In genomic region chr1:177089515-177089914, GRCm38 (mm10) we compare ENCODE assay signal across 21 mouse cellular contexts.
DNase-seq lines count a peak whose midpoint lies in the region; ATAC-seq lines count a peak whose summit lies in the region.
"Had no signal": no experiment of that assay in that cellular context is flagged by ENCODE, and none has a peak within 500 bp of the region (broad histone marks: within the 10 kb centered on the region; RNA-seq: fewer than 3 reads in every experiment).

No protein-coding gene starts in this region.

- WGBS in midbrain, embryonic 16.5 days, result 39% methylated on average over 3 of the region's 3 CpGs
- 53% methylated on average over 3 of the region's 3 CpGs for WGBS in midbrain, embryonic 14.5 days

- H3K4me1 ChIP-seq in midbrain, embryonic 16.5 days (ENCODE audit: control insufficient read depth, insufficient read depth, low read length), result no peaks in the 10 kb centered on the region
- no peaks in the 10 kb centered on the region for H3K4me1 ChIP-seq in midbrain, embryonic 14.5 days (ENCODE audit: control insufficient read depth, insufficient read depth, low read length)
- H3K4me1 ChIP-seq: embryonic facial prominence, embryonic 13.5 days; heart, embryonic 15.5 days; midbrain, embryonic 12.5 days; neural tube, embryonic 15.5 days had no signal

- H3K36me3 ChIP-seq in midbrain, embryonic 16.5 days (ENCODE audit: control insufficient read depth, insufficient read depth, low read length), result no peaks in the 10 kb centered on the region
- no peaks in the 10 kb centered on the region for H3K36me3 ChIP-seq in midbrain, embryonic 14.5 days (ENCODE audit: control insufficient read depth, insufficient read depth, low read length)
- H3K36me3 ChIP-seq: embryonic facial prominence, embryonic 13.5 days; heart, embryonic 15.5 days; midbrain, embryonic 12.5 days; neural tube, embryonic 15.5 days had no signal

- no peak overlapping the region for H3K9ac ChIP-seq in midbrain, embryonic 16.5 days (ENCODE audit: low read depth, low read length)
- no peak overlapping the region for H3K9ac ChIP-seq in midbrain, embryonic 14.5 days (replicated peaks; ENCODE audit: low read length)
- H3K9ac ChIP-seq: embryonic facial prominence, embryonic 13.5 days; heart, embryonic 15.5 days; midbrain, embryonic 12.5 days; neural tube, embryonic 15.5 days had no signal

- H3K27me3 ChIP-seq in midbrain, embryonic 16.5 days (ENCODE audit: control insufficient read depth, insufficient read depth, low read depth, low read length), result no peaks in the 10 kb centered on the region
- H3K27me3 ChIP-seq in midbrain, embryonic 14.5 days (ENCODE audit: control insufficient read depth, insufficient read depth, low read length), result no peaks in the 10 kb centered on the region
- H3K27me3 ChIP-seq: embryonic facial prominence, embryonic 13.5 days; heart, embryonic 15.5 days; midbrain, embryonic 12.5 days; neural tube, embryonic 15.5 days had no signal

- no peaks in the 10 kb centered on the region for H3K9me3 ChIP-seq in midbrain, embryonic 16.5 days (replicated peaks; ENCODE audit: control insufficient read depth, low read length, poor library complexity, severe bottlenecking)
- 0 out of 2 replicates have a peak, but pooled peaks cover under 1% of the 10 kb centered on the region for H3K9me3 ChIP-seq in midbrain, embryonic 14.5 days (ENCODE audit: control insufficient read depth, low read length)
- H3K9me3 ChIP-seq: embryonic facial prominence, embryonic 13.5 days; heart, embryonic 15.5 days; neural tube, embryonic 15.5 days had no signal

- H3K27ac ChIP-seq in midbrain, embryonic 16.5 days (ENCODE audit: low read length), result no peak overlapping the region
- no peak overlapping the region for H3K27ac ChIP-seq in midbrain, embryonic 14.5 days (replicated peaks; ENCODE audit: low read depth, low read length)
- H3K27ac ChIP-seq: embryonic facial prominence, embryonic 13.5 days; heart, adult 2 months; heart, embryonic 15.5 days; hindbrain, embryonic 10.5 days; midbrain, embryonic 12.5 days; neural tube, embryonic 15.5 days had no signal

- ATAC-seq in midbrain, embryonic 16.5 days, result peak; percentile 54; the same call in 1 of the 2 replicates
- ATAC-seq in midbrain, embryonic 14.5 days (ENCODE audit: low FRiP score, low TSS enrichment), result no peak
- peak; percentile 71 to 75 for ATAC-seq in hematopoietic stem cell, adult 5-6 weeks (replicated peaks in 1 of 2; ENCODE audit: insufficient read depth in 1 of 2, low FRiP score in 2 of 2, low TSS enrichment in 1 of 2, low read depth in 1 of 2, poor library complexity in 2 of 2, severe bottlenecking in 2 of 2)
- ATAC-seq in inflammation-experienced regulatory T-cells, adult 6 months, result no peak
- ATAC-seq in frontal cortex, adult (ENCODE audit: low TSS enrichment), result no peak

- H3K4me3 ChIP-seq in midbrain, embryonic 16.5 days (ENCODE audit: low read depth, low read length), result no peak overlapping the region
- no peak overlapping the region for H3K4me3 ChIP-seq in midbrain, embryonic 14.5 days (replicated peaks; ENCODE audit: low read depth, low read length)
- H3K4me3 ChIP-seq: embryonic facial prominence, embryonic 13.5 days; heart, adult 2 months; heart, embryonic 15.5 days; hindbrain, embryonic 10.5 days; midbrain, embryonic 12.5 days; neural tube, embryonic 15.5 days had no signal

- DNase-seq in midbrain, embryonic 14.5 days, result no peak
- peak; percentile 69 for DNase-seq in MEL-GATA-1-ER (ENCODE audit: extremely low read depth, low read depth)
- no peak for DNase-seq in left cerebral cortex, adult 9 months (ENCODE audit: low spot score in 2 of 2)
- DNase-seq: cerebellum, adult 9-11 months; gastrocnemius, postnatal 10 days; heart, adult 2 months; kidney, adult 9 months; kidney, postnatal 25 days; left cerebral cortex, postnatal 4 days; liver; lung, adult 18-20 months; lung, postnatal 14 days had no signal

- no peak overlapping the region for H3K4me2 ChIP-seq in midbrain, embryonic 16.5 days (ENCODE audit: low read length)
- H3K4me2 ChIP-seq in midbrain, embryonic 14.5 days (ENCODE audit: low read length), result no peak overlapping the region
- H3K4me2 ChIP-seq: embryonic facial prominence, embryonic 13.5 days; heart, embryonic 15.5 days; midbrain, embryonic 12.5 days; neural tube, embryonic 15.5 days had no signal

Comparison
In these comparisons a context has a peak if more than half of its experiments do, and no peak if none do; other contexts are left out.
1. ATAC-seq: peak in midbrain, embryonic 16.5 days (single experiment) and hematopoietic stem cell, adult 5-6 weeks (2 of 2); none in midbrain, embryonic 14.5 days (single experiment), inflammation-experienced regulatory T-cells, adult 6 months (single experiment) and frontal cortex, adult (single experiment).